Mouse (Mus musculus): ENCODE results near the gene Hif3a.

DNA sequence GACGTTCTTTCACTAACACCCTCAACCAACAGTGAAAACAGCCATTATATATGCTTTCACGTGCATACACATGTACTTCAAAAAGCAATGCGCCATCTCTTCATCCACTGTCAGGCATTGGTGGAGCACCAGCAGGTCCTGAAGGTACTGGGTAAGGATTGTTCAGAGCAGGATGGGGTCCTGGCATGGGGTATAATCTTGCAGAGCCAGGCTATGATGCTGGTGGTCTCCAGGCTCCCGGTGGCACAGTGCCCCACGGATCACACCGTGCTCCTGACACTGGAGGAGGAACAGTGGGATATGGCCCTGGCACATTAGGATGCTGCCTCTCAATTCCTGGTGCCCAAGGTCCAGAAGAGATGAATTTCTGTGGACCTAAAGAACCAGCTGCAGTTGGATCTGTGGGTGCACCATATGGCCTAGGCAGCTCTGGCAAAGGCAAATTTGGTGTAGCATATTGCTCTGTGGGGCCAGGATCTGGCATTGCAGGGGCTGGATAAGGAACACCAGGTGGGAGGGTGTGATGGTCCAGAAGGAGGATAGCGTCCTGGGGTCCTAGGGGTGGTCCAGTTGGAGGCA, 15.9 kb upstream of the Hif3a start:
- TF ChIP-seq CTCF (IDR thresholded peaks at IDR 0.05; ENCODE audit: control insufficient read depth, insufficient read depth, insufficient replicate concordance, low read depth, low read length) = no peak
- TF ChIP-seq POLR2A (IDR thresholded peaks at IDR 0.05; ENCODE audit: control insufficient read depth, low read depth, low read length) = no peak

Data from testis, adult 2 months (tissue).